Mouse (Mus musculus) stomach, postnatal 0 days (tissue): Measurements from ENCODE around the gene Ap1s3.
"Not testable (repeated sequence)": the region's sequence is repeated elsewhere in the genome, so short reads cannot be mapped to it uniquely, and the experiment has no call there.

Experiments used
- CTCF ChIP-seq: IDR thresholded peaks from 2 replicates; pipeline ENCODE4 v1.5.1; 2016; ENCODE audit warnings: antibody characterized with exemption, low read depth, mild to moderate bottlenecking, moderate library complexity
- EP300 ChIP-seq: optimal IDR thresholded peaks from 2 replicates; pipeline ENCODE3; 2016; ENCODE audit warnings: antibody characterized with exemption

DNA sequence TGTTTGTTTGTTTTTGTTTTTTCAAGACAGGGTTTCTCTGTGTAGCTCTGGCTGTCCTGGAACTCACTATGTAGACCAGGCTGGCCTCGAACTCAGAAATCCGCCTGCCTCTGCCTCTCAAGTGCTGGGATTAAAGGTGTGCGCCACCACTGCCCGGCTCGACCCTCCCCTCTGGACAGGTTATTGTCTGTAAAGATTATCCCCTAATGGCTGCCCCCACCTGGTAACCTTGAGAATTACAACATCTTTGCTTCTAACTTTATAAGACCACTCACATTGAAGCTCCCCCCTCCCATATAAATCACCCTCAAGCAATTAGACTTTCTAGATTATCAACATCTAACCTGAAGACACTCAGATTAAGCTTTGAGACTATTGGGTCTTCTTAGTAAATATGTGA lies 60.5 kb downstream of the Ap1s3 start:
- not testable (repeated sequence) for TF ChIP-seq EP300, CTCF
